In genomic region chr8:70166504-70167110, GRCm38 (mm10) we compare ENCODE assay signal across 8 mouse cellular contexts. TPM values are rescaled to one million over a fixed set of nuclear protein-coding genes. Genes with fewer than 3 reads are reported as not detected.
DNase-seq lines count a peak whose midpoint lies in the region; ATAC-seq and TF ChIP-seq lines count a peak whose summit lies in the region.

No protein-coding gene starts in this region.

- H3K9ac ChIP-seq in MEL (ENCODE audit: control insufficient read depth, low read depth, low read length, poor library complexity, severe bottlenecking) = 0 out of 2 replicates have a peak overlapping the region, but pooled peaks have one; percentile 47
- 0 out of 2 replicates have a peak overlapping the region, but pooled peaks have one; percentile 36 for H3K9ac ChIP-seq in forebrain, embryonic 12.5 days

- H3K4me1 ChIP-seq in MEL (ENCODE audit: control insufficient read depth in 1 of 2, insufficient read depth in 2 of 2, low read length in 2 of 2) = peaks cover 0 to 7% of the 10 kb centered on the region in 2 experiments; a peak in 2 of 4 replicates
- peaks cover 10% of the 10 kb centered on the region for H3K4me1 ChIP-seq in forebrain, embryonic 12.5 days

- TF ChIP-seq POLR2A in MEL (IDR thresholded peaks at IDR 0.05; ENCODE audit: control insufficient read depth in 1 of 2, insufficient read depth in 1 of 2, low read depth in 1 of 2, low read length in 2 of 2, poor library complexity in 1 of 2) = no peak

- intact Hi-C loops in heart, postnatal 14 days (cut with DNase I) = loop anchor here (1.0 to 5.0 kb wide), 4 partner anchors 62 to 293 kb away; no protein-coding TSS in a partner anchor

- no peak overlapping the region; a peak in 1 of 4 replicates for H3K4me3 ChIP-seq in MEL (ENCODE audit: control insufficient read depth in 1 of 2, insufficient read depth in 1 of 2, low read depth in 2 of 2, low read length in 2 of 2)
- H3K4me3 ChIP-seq in forebrain, embryonic 12.5 days (replicated peaks) = peak overlapping the region; percentile 25

- under 1% methylated on average over 18 of the region's 21 CpGs for WGBS in forebrain, embryonic 12.5 days

- H3K27me3 ChIP-seq in MEL (ENCODE audit: control insufficient read depth in 1 of 2, insufficient read depth in 2 of 2, low read length in 2 of 2) = no peaks in the 10 kb centered on the region
- peaks cover 39% of the 10 kb centered on the region for H3K27me3 ChIP-seq in forebrain, embryonic 12.5 days

- peak; percentile 76 for TF ChIP-seq RAD21 in MEL (IDR thresholded peaks at IDR 0.05; ENCODE audit: low read depth, low read length)

- H3K27ac ChIP-seq in MEL (ENCODE audit: control insufficient read depth, low read depth, low read length) = no peak overlapping the region
- no peak overlapping the region for H3K27ac ChIP-seq in forebrain, embryonic 12.5 days

- H3K79me2 ChIP-seq in MEL (ENCODE audit: control insufficient read depth, insufficient read depth, low read length, poor library complexity) = no peaks in the 10 kb centered on the region

- TF ChIP-seq CTCF in MEL (IDR thresholded peaks at IDR 0.05 in 2 of 3, conservative IDR thresholded peaks at IDR 0.05 in 1 of 3; ENCODE audit: control insufficient read depth in 1 of 3, insufficient read depth in 1 of 3, low read depth in 2 of 3, low read length in 3 of 3, poor library complexity in 1 of 3, severe bottlenecking in 1 of 3) = peak; percentile 83 to 86 (median 84)

- ATAC-seq in forebrain, embryonic 12.5 days (ENCODE audit: low FRiP score) = peak; percentile 86

- peak; percentile 70 for DNase-seq in MEL (ENCODE audit: low read depth, low spot score)
- DNase-seq in c-Kit-positive CD71-positive TER-119-positive erythroid progenitor cells, embryonic 14.5 days (ENCODE audit: low spot score) = peak; percentile 56
- peak; percentile 80 to 86 for DNase-seq in heart, postnatal 14 days
- peak; percentile 29 for DNase-seq in layer of hippocampus, adult 9-10 months (ENCODE audit: low spot score)
- peak; percentile 56 for DNase-seq in lung, postnatal 25 days (ENCODE audit: low spot score)
- peak; percentile 87 for DNase-seq in retina, postnatal 1 day
- peak; percentile 25 for DNase-seq in urinary bladder, postnatal 10 days (ENCODE audit: low spot score)

- H3K9me3 ChIP-seq in MEL (replicated peaks; ENCODE audit: insufficient read depth, low read length) = no peaks in the 10 kb centered on the region
- no peaks in the 10 kb centered on the region for H3K9me3 ChIP-seq in forebrain, embryonic 12.5 days

- H3K36me3 ChIP-seq in MEL (ENCODE audit: control insufficient read depth in 1 of 2, insufficient read depth in 2 of 2, low read length in 2 of 2) = 0 out of 4 replicates have a peak, but pooled peaks cover 0 to under 1% of the 10 kb centered on the region in 2 experiments
- no peaks in the 10 kb centered on the region for H3K36me3 ChIP-seq in forebrain, embryonic 12.5 days (replicated peaks)

- H3K4me2 ChIP-seq in forebrain, embryonic 12.5 days = peak overlapping the region; percentile 52

- TF ChIP-seq EP300 in MEL (IDR thresholded peaks at IDR 0.05; ENCODE audit: low read depth in 1 of 2, low read length in 2 of 2) = no peak

TF ChIP-seq in MEL, 35 proteins besides CTCF, POLR2A, EP300 and RAD21:
- peak; percentile 84; the same call in 1 of the 2 replicates for TF ChIP-seq MAZ (IDR thresholded peaks at IDR 0.05; ENCODE audit: low read depth, low read length)
- no peak for TF ChIP-seq SIN3A (IDR thresholded peaks at IDR 0.05; ENCODE audit: low read length)
- no peak for TF ChIP-seq ZMIZ1 (IDR thresholded peaks at IDR 0.05; ENCODE audit: low read depth, low read length)
- TF ChIP-seq MXI1 (IDR thresholded peaks at IDR 0.05; ENCODE audit: low read depth, low read length) = no peak
- no peak for TF ChIP-seq JUND (IDR thresholded peaks at IDR 0.05; ENCODE audit: low read depth, low read length)
- no peak for TF ChIP-seq TBP (IDR thresholded peaks at IDR 0.05; ENCODE audit: low read depth, low read length)
- TF ChIP-seq KAT2A (conservative IDR thresholded peaks at IDR 0.05; ENCODE audit: low read depth, low read length) = no peak
- TF ChIP-seq ETS1 (IDR thresholded peaks at IDR 0.05; ENCODE audit: low read depth, low read length) = no peak
- TF ChIP-seq TAL1 (IDR thresholded peaks at IDR 0.05; ENCODE audit: low read length) = no peak
- TF ChIP-seq GATA1 (IDR thresholded peaks at IDR 0.05; ENCODE audit: low read depth, low read length) = no peak
- TF ChIP-seq CHD2 (IDR thresholded peaks at IDR 0.05; ENCODE audit: low read length) = no peak
- TF ChIP-seq MAX (IDR thresholded peaks at IDR 0.05; ENCODE audit: low read length) = no peak
- no peak for TF ChIP-seq BHLHE40 (IDR thresholded peaks at IDR 0.05; ENCODE audit: borderline replicate concordance, low read depth, low read length)
- peak; percentile 58 for TF ChIP-seq ZC3H11A (IDR thresholded peaks at IDR 0.05; ENCODE audit: low read depth, low read length)
- TF ChIP-seq POLR2AphosphoS2 (IDR thresholded peaks at IDR 0.05; ENCODE audit: low read length) = no peak
- no peak for TF ChIP-seq MEF2A (IDR thresholded peaks at IDR 0.05; ENCODE audit: extremely low read depth, insufficient replicate concordance, low read depth, low read length, poor library complexity, severe bottlenecking)
- no peak for TF ChIP-seq ZKSCAN1 (IDR thresholded peaks at IDR 0.05; ENCODE audit: low read depth, low read length)
- TF ChIP-seq SMC3 (IDR thresholded peaks at IDR 0.05; ENCODE audit: low read depth, low read length) = peak; percentile 78
- TF ChIP-seq MYC (IDR thresholded peaks at IDR 0.05; ENCODE audit: low read depth, low read length) = no peak
- no peak for TF ChIP-seq MYB (IDR thresholded peaks at IDR 0.05; ENCODE audit: low read depth, low read length)
- no peak for TF ChIP-seq GABPA (IDR thresholded peaks at IDR 0.05; ENCODE audit: low read depth, low read length)
- no peak for TF ChIP-seq POLR2AphosphoS5 (IDR thresholded peaks at IDR 0.05; ENCODE audit: borderline replicate concordance, low read depth, low read length)
- no peak for TF ChIP-seq MAFK (IDR thresholded peaks at IDR 0.05; ENCODE audit: borderline replicate concordance, low read depth, low read length)
TF ChIP-seq in MEL: peak in this region for 3.

RNA-seq across cellular contexts. Expression of gene Tmem161a, which starts 5.5 kb away (rescaled TPM):
- total RNA-seq in MEL (2012; rRNA removed) = 45.1 and 50.7 TPM in 2 replicates
- 10 to 100 TPM in 1 of 2 experiments, not detected in 1; 51.4 TPM for polyA plus RNA-seq in MEL (2012; ENCODE audit: insufficient read depth in 1 of 2, insufficient read length in 2 of 2, low read depth in 1 of 2, low replicate concordance in 2 of 2, missing spikeins in 1 of 2)
- polyA plus RNA-seq in forebrain, embryonic 12.5 days (2016; fragmentation: Nextera tagmentation; extraction: Ambion mirVana) = 48.7 and 53.8 TPM in 2 replicates
- 10 to 100 TPM; 91.7 to 99.4 TPM for total RNA-seq in heart, postnatal 14 days (2021)

RNA-seq across cellular contexts. Expression of gene Mef2b, which starts 27.1 kb away (rescaled TPM):
- 2.0 and 2.5 TPM in 2 replicates for total RNA-seq in MEL (2012; rRNA removed)
- 1 to 10 TPM in 1 of 2 experiments, not detected in 1; 6.5 TPM for polyA plus RNA-seq in MEL (2012; ENCODE audit: insufficient read depth in 1 of 2, insufficient read length in 2 of 2, low read depth in 1 of 2, low replicate concordance in 2 of 2, missing spikeins in 1 of 2)
- polyA plus RNA-seq in forebrain, embryonic 12.5 days (2016; fragmentation: Nextera tagmentation; extraction: Ambion mirVana) = 1.6 and 2.5 TPM in 2 replicates
- total RNA-seq in heart, postnatal 14 days (2021) = under 1 TPM in 1 of 2 experiments, not detected in 1; 0.37 TPM

RNA-seq across cellular contexts. Expression of gene Borcs8, which starts 27.3 kb away (rescaled TPM):
- 49.5 and 62.8 TPM in 2 replicates for total RNA-seq in MEL (2012; rRNA removed)
- 10 to 100 TPM in 1 of 2 experiments, not detected in 1; 73.0 TPM for polyA plus RNA-seq in MEL (2012; ENCODE audit: insufficient read depth in 1 of 2, insufficient read length in 2 of 2, low read depth in 1 of 2, low replicate concordance in 2 of 2, missing spikeins in 1 of 2)
- polyA plus RNA-seq in forebrain, embryonic 12.5 days (2016; fragmentation: Nextera tagmentation; extraction: Ambion mirVana) = 35.0 and 36.1 TPM in 2 replicates
- total RNA-seq in heart, postnatal 14 days (2021) = 10 to 100 TPM; 25.8 to 31.3 TPM

RNA-seq across cellular contexts. Expression of gene Rfxank, which starts 27.7 kb away (rescaled TPM):
- total RNA-seq in MEL (2012; rRNA removed) = 5.0 and 5.5 TPM in 2 replicates
- 1 to 10 TPM in 1 of 2 experiments, not detected in 1; 7.2 TPM for polyA plus RNA-seq in MEL (2012; ENCODE audit: insufficient read depth in 1 of 2, insufficient read length in 2 of 2, low read depth in 1 of 2, low replicate concordance in 2 of 2, missing spikeins in 1 of 2)
- 14.3 and 16.7 TPM in 2 replicates for polyA plus RNA-seq in forebrain, embryonic 12.5 days (2016; fragmentation: Nextera tagmentation; extraction: Ambion mirVana)
- total RNA-seq in heart, postnatal 14 days (2021) = 10 to 100 TPM; 17.7 to 20.1 TPM

RNA-seq across cellular contexts. Expression of gene Nr2c2ap, which starts 35.5 kb away (rescaled TPM):
- 20.8 and 24.6 TPM in 2 replicates for total RNA-seq in MEL (2012; rRNA removed)
- 10 to 100 TPM in 1 of 2 experiments, not detected in 1; 55.7 TPM for polyA plus RNA-seq in MEL (2012; ENCODE audit: insufficient read depth in 1 of 2, insufficient read length in 2 of 2, low read depth in 1 of 2, low replicate concordance in 2 of 2, missing spikeins in 1 of 2)
- polyA plus RNA-seq in forebrain, embryonic 12.5 days (2016; fragmentation: Nextera tagmentation; extraction: Ambion mirVana) = 27.8 and 28.3 TPM in 2 replicates
- 1 to 10 TPM; 7.4 to 7.9 TPM for total RNA-seq in heart, postnatal 14 days (2021)

Comparison
In these comparisons a context has a peak if more than half of its experiments do, and no peak if none do; other contexts are left out.
1. DNase-seq: peak in every context shown above with its lines; median percentile 87 in retina, postnatal 1 day; 83 in heart, postnatal 14 days; 70 in MEL; 56 in c-Kit-positive CD71-positive TER-119-positive erythroid progenitor cells, embryonic 14.5 days; 56 in lung, postnatal 25 days; 29 in layer of hippocampus, adult 9-10 months; 25 in urinary bladder, postnatal 10 days.